Mouse (Mus musculus): ENCODE measurements around the gene Nenf. TPM values are rescaled to one million over a fixed set of nuclear protein-coding genes. Genes with fewer than 3 reads are reported as not detected.

The Nenf gene
- total RNA-seq, 2 experiments from 2014 or later = 68.3 to 69.6 TPM

GRCm38 (mm10) chr1:191312513-191312941 lies 5.5 kb downstream of the Nenf start:
- intact Hi-C loops (cut with DNase I) = loop anchor here (2.0 to 5.0 kb wide), 3 partner anchors 35 to 510 kb away; partner anchors contain the start of gene Nek2
- peak; percentile 90 for TF ChIP-seq CTCF (IDR thresholded peaks at IDR 0.05)
- H3K4me3 ChIP-seq = peak overlapping the region; percentile 78
- peak overlapping the region; percentile 92 for H3K27ac ChIP-seq
- peak; percentile 88 for DNase-seq

- Histone ChIP-seq H3K4me3 (no peak overlapping the region), H3K27ac (peak overlapping the region; percentile 92)
- peak; percentile 66 for DNase-seq
- no peak for TF ChIP-seq CTCF (IDR thresholded peaks at IDR 0.05)
- intact Hi-C loops (cut with DNase I) = loop anchor here (5.0 kb wide), 2 partner anchors 36 to 511 kb away; partner anchors contain the start of gene Nek2
Observed at GRCm38 (mm10) chr1:191311296-191311898, 6.6 kb downstream of the Nenf start.

GRCm38 (mm10) chr1:191307766-191308455 lies 10.1 kb downstream of the Nenf start:
- Histone ChIP-seq H3K4me3 (no peak overlapping the region), H3K27ac (no peak overlapping the region)
- DNase-seq = no peak
- TF ChIP-seq CTCF (IDR thresholded peaks at IDR 0.05) = peak; percentile 52
- intact Hi-C loops (cut with DNase I) = no loop called here

- intact Hi-C loops (cut with DNase I) = no loop called here
- DNase-seq = no peak
- H3K4me3 ChIP-seq = no peak overlapping the region
- no peak for TF ChIP-seq CTCF (IDR thresholded peaks at IDR 0.05)
- H3K27ac ChIP-seq = no peak overlapping the region
Observed at GRCm38 (mm10) chr1:191306316-191306715, 11.7 kb downstream of the Nenf start.

- H3K4me3 ChIP-seq = no peak overlapping the region
- no peak overlapping the region for H3K27ac ChIP-seq
- peak; percentile 41 for TF ChIP-seq CTCF (IDR thresholded peaks at IDR 0.05)
- DNase-seq = no peak
- intact Hi-C loops (cut with DNase I) = no loop called here
Observed at GRCm38 (mm10) chr1:191305610-191306009, 12.4 kb downstream of the Nenf start.

GRCm38 (mm10) chr1:191304216-191304615 lies 13.8 kb downstream of the Nenf start:
- no peak for DNase-seq
- H3K27ac ChIP-seq = no peak overlapping the region
- intact Hi-C loops (cut with DNase I) = no loop called here
- no peak overlapping the region for H3K4me3 ChIP-seq
- no peak for TF ChIP-seq CTCF (IDR thresholded peaks at IDR 0.05)

- Histone ChIP-seq H3K4me3 (no peak overlapping the region), H3K27ac (no peak overlapping the region)
- TF ChIP-seq CTCF (IDR thresholded peaks at IDR 0.05) = no peak
- no peak for DNase-seq
- intact Hi-C loops (cut with DNase I) = no loop called here
Observed at GRCm38 (mm10) chr1:191303736-191304135, 14.3 kb downstream of the Nenf start.

- Histone ChIP-seq H3K4me3 (no peak overlapping the region), H3K27ac (peak overlapping the region; percentile 82)
- no peak for TF ChIP-seq CTCF (IDR thresholded peaks at IDR 0.05)
- intact Hi-C loops (cut with DNase I) = no loop called here
- DNase-seq = peak; percentile 63
Observed at GRCm38 (mm10) chr1:191301903-191302302, 16.1 kb downstream of the Nenf start.

- peak; percentile 72 for DNase-seq
- TF ChIP-seq CTCF (IDR thresholded peaks at IDR 0.05) = peak; percentile 69
- intact Hi-C loops (cut with DNase I) = no loop called here
- H3K4me3 ChIP-seq = peak overlapping the region; percentile 33
- H3K27ac ChIP-seq = peak overlapping the region; percentile 89
Observed at GRCm38 (mm10) chr1:191299215-191299942, 18.6 kb downstream of the Nenf start.

- H3K4me3 ChIP-seq = no peak overlapping the region
- intact Hi-C loops (cut with DNase I) = no loop called here
- TF ChIP-seq CTCF (IDR thresholded peaks at IDR 0.05) = no peak
- no peak for DNase-seq
- H3K27ac ChIP-seq = peak overlapping the region; percentile 89
Observed at GRCm38 (mm10) chr1:191298304-191298703, 19.7 kb downstream of the Nenf start.

- Histone ChIP-seq H3K4me3 (peak overlapping the region; percentile 17; the same call in 1 of the 2 replicates), H3K27ac (peak overlapping the region; percentile 50)
- peak; percentile 72 for DNase-seq
- intact Hi-C loops (cut with DNase I) = no loop called here
- TF ChIP-seq CTCF (IDR thresholded peaks at IDR 0.05) = no peak
Observed at GRCm38 (mm10) chr1:191296445-191296844, 21.5 kb downstream of the Nenf start.

GRCm38 (mm10) chr1:191295784-191296183 lies 22.2 kb downstream of the Nenf start:
- intact Hi-C loops (cut with DNase I) = no loop called here
- H3K27ac ChIP-seq = peak overlapping the region; percentile 50; the same call in 1 of the 2 replicates
- no peak for DNase-seq
- TF ChIP-seq CTCF (IDR thresholded peaks at IDR 0.05) = no peak
- no peak overlapping the region for H3K4me3 ChIP-seq
